Mouse (Mus musculus) liver, embryonic 14.5 days (tissue): Measurements from ENCODE around the gene Tfcp2. TPM values are rescaled to one million over a fixed set of nuclear protein-coding genes. Genes with fewer than 3 reads are reported as not detected.

Source experiments
- ATAC-seq: fragments of 200-750 bp; cut with Nextera tagmentation; 2 replicates; pipeline ENCODE4 v1.8.0; 2017; ENCODE audit warnings: moderate number of reproducible peaks, mild to moderate bottlenecking, moderate library complexity; ENCODE audit not compliant: insufficient read depth
- DNase-seq, 3 experiments: peaks; one replicate each; pipeline ENCODE4 v3.0.0-alpha.2; 2012 to 2013; ENCODE audit warnings: low read depth in 3 of 3, low spot score in 3 of 3
- H3K27ac ChIP-seq: fragments of 300-500 bp; sonication (generic); 2 replicates; pipeline ENCODE4 v1.5.1; 2014; ENCODE audit warnings: moderate library complexity, mild to moderate bottlenecking, control low read depth, inconsistent platforms
- H3K27me3 ChIP-seq: fragments of 300-500 bp; sonication (generic); 2 replicates; pipeline ENCODE4 v1.6.1; 2014; ENCODE audit warnings: mild to moderate bottlenecking, low read length, moderate library complexity; ENCODE audit not compliant: control insufficient read depth, insufficient read depth
- H3K36me3 ChIP-seq: fragments of 300-500 bp; sonication (generic); replicated peaks from 2 replicates; pipeline ENCODE4 v1.6.1; 2014; ENCODE audit warnings: low read depth; ENCODE audit not compliant: control insufficient read depth, insufficient read depth
- H3K4me1 ChIP-seq, 2 experiments: fragments of 200-500 bp in 1 of 2; fragments of 300-500 bp in 1 of 2; sonication (generic) in 1 of 2; replicated peaks; 2 replicates each; pipeline ENCODE4 v1.6.1; 2012 to 2014; ENCODE audit warnings: antibody characterized with exemption in 1 of 2, inconsistent platforms in 1 of 2, low read length in 1 of 2; ENCODE audit not compliant: control insufficient read depth in 2 of 2, insufficient read depth in 2 of 2
- H3K4me2 ChIP-seq: fragments of 300-500 bp; sonication (generic); 2 replicates; pipeline ENCODE4 v1.6.1; 2014; ENCODE audit warnings: low read depth, mild to moderate bottlenecking, control low read depth, moderate library complexity
- H3K4me3 ChIP-seq, 2 experiments: fragments of 200-500 bp in 1 of 2; fragments of 300-500 bp in 1 of 2; sonication (generic) in 1 of 2; 2 replicates each; pipeline ENCODE4 v1.5.1; 2012 to 2014; ENCODE audit warnings: low read depth in 2 of 2, low read length in 2 of 2, mild to moderate bottlenecking in 2 of 2, control low read depth in 1 of 2, inconsistent platforms in 1 of 2, moderate library complexity in 1 of 2; ENCODE audit not compliant: insufficient read depth in 1 of 2
- H3K9ac ChIP-seq: fragments of 300-500 bp; sonication (generic); replicated peaks from 2 replicates; pipeline ENCODE4 v1.6.1; 2014; ENCODE audit warnings: mild to moderate bottlenecking, control low read depth, moderate library complexity
- H3K9me3 ChIP-seq: fragments of 300-500 bp; sonication (generic); 2 replicates; pipeline ENCODE4 v1.6.1; 2016; ENCODE audit warnings: low read length, mixed read lengths; ENCODE audit not compliant: control insufficient read depth
- CTCF ChIP-seq: IDR thresholded peaks from 2 replicates; pipeline ENCODE4 v1.5.1; 2016; ENCODE audit warnings: antibody characterized with exemption, low read depth, control low read depth
- EP300 ChIP-seq: IDR thresholded peaks from 2 replicates; pipeline ENCODE4 v1.6.1; 2016; ENCODE audit warnings: antibody characterized with exemption, low read depth
- WGBS: fragments of 180-500 bp; shearing (Covaris S2); extraction: QIAGEN DNeasy Blood & Tissue Kit; methylation state at CpG from one replicate; pipeline ENCODE4 v1.1.7; 2014; ENCODE audit not compliant: insufficient replicate concordance; 5-methylcytosine and 5-hydroxymethylcytosine counted together
- polyA plus RNA-seq, 2 experiments: library from polyadenylated mRNA; depleted of rRNA in 1 of 2; stranded (reverse) in 1 of 2; unstranded in 1 of 2; fragments of >200 nt; fragmentation: Nextera tagmentation in 1 of 2; extraction: Ambion mirVana in 1 of 2; gene quantifications; 2 replicates each; pipeline versions ENCODE4 v1.2.1 to v1.2.3; 2012 to 2014

Tfcp2 gene
- polyA plus RNA-seq (2012; rRNA removed) (2.1 and 2.6 TPM in 2 replicates), polyA plus RNA-seq (2014; fragmentation: Nextera tagmentation; extraction: Ambion mirVana) (2.5 and 2.6 TPM in 2 replicates)

DNA sequence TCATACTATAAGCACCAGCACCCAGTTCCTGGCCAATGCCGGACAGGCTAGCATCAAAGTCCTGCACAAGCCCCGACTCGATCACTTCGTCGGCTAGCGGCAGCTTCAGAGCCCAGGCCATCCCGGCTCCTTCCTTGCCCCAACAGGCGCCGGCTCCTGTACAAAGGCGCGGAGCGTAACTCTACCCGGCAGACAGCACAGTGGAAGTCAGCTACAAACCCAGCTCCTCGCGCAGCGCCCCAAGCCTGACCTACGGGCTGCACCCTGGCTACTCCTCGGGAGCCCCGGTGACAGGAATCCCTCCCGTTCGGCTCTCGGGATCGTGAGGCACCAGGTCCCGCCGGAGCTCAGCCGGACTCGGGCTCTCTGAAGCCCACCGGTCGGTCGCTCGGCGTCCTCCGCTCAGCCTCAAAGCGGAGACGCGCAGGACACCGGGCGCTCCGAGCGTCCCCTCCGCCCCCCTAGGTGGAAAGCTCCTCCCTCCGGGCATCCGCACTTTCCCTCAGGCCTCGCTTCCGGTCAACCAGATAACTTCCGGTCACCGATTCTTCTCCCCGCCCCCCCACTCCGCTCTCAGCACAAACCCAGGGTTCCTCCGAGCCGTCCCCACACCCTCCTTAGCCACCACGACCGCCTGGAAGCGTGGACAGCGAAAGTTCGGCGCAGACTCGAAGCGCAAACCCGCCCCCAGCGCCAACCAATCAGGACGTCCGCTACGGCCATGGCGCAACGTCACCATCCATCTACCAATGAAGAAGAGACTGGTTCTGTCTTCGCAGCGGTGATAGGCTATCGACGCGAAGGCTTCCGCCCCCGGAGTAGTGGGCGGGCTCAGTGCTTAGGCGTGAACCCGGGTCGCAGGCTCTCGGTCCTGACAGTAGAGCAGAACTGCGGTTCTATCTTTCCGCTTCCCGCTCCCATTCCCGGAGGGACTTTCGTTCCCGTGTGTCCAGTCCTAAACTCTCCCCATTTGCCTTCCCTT is at the start of gene Tfcp2:
Gene Tfcp2, minus strand, starts transcription at position 683 of the 982 bp plus-strand sequence.
- peak within 1 kb of the TSS; percentile 84 for H3K4me2 ChIP-seq
- DNase-seq, result peak; percentile 93 to 94 (median 94)
- H3K4me1 ChIP-seq, result peaks cover 14 to 17% of the 10 kb centered on the region in 2 experiments
- H3K4me3 ChIP-seq, result peak within 1 kb of the TSS; percentile 68 to 93
- under 1% methylated on average over 84 of the region's 84 CpGs for WGBS
- ATAC-seq, result peak; percentile 99
- H3K27me3 ChIP-seq, result no peaks in the 10 kb centered on the region
- no peaks in the 10 kb centered on the region for H3K36me3 ChIP-seq
- H3K9me3 ChIP-seq, result no peaks in the 10 kb centered on the region
- H3K9ac ChIP-seq, result peak within 1 kb of the TSS; percentile 70
- H3K27ac ChIP-seq, result peak within 1 kb of the TSS; percentile 67
- TF ChIP-seq CTCF, result no peak
- TF ChIP-seq EP300, result no peak

DNA sequence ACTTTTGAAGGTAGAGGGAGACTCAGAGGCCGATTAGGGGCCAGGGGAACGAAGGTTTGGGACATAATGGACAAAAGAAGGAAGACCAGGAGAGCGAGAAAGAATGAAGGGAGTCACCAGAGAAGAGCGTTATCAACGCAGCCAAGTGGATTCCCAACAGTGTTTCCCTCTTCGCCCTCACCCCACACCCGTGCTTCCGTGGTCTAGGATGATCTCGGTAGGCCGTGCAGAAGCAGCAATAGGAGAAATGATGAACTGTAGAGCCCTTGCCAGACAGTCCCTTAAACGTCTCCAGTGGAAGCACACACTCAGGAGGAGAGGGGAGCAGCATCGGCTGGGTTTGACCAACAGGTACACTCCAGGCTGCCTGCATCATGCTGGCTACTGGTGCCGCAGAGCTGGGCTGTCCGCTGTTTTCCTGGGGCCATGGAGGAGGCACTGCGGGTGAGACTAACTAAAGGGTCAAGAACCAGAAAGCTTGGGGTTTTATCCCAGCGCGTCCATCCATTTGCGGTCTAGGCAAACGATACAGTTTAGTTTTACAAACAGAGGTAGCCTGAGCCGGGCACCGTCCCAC is 49.0 kb upstream of the Tfcp2 start:
- DNase-seq (no peak), ATAC-seq (no peak)
- H3K4me3 ChIP-seq, result no peak overlapping the region
- 16% methylated on average over 21 of the region's 21 CpGs for WGBS
- H3K9ac ChIP-seq, result no peak overlapping the region
- H3K4me1 ChIP-seq, result peaks cover 0 to 10% of the 10 kb centered on the region in 2 experiments; a peak in 1 of 4 replicates
- H3K27me3 ChIP-seq, result peaks cover 41% of the 10 kb centered on the region
- no peaks in the 10 kb centered on the region for H3K9me3 ChIP-seq
- TF ChIP-seq EP300 (no peak), CTCF (no peak)
- no peak overlapping the region for H3K27ac ChIP-seq
- H3K4me2 ChIP-seq, result no peak overlapping the region
- H3K36me3 ChIP-seq, result no peaks in the 10 kb centered on the region

DNA sequence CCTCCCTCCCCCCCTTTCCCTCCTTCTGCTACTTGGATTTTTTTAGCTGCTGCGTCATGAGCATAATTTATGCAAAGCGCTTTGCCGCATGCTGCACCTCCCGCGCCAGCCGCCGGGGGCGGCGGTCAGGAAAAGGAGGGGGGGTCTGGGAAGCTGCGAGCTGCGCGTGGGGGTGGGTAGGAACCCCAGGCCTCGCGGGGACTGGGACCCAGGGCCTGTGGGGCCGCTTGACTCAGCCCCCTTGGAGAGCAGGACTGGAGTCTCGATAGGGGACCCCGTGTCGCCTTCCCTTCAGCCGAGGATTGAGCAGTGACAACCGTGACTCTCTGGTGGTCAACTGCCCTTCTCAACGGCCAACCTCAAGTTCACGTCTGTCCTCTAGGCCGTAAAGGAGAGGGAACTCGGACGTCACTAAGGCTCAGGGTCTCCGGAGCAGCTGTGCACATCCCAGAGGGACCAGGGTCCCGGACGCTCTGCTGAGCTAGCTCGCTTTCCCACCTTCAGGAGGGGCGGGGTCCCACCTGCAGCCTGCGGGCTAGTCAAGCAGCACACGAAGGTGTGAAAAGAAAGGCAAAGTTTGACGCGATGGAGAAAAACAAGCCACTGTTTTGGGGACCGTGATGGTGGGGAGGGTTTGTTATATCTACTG is 48.4 kb upstream of the Tfcp2 start:
- no peak overlapping the region for H3K27ac ChIP-seq
- peaks cover 0 to 8% of the 10 kb centered on the region in 2 experiments; a peak in 1 of 4 replicates for H3K4me1 ChIP-seq
- WGBS, result 1% methylated on average over 35 of the region's 35 CpGs
- H3K4me2 ChIP-seq, result peak overlapping the region; percentile 72
- H3K4me3 ChIP-seq, result peak overlapping the region; percentile 5 to 61; a peak in 2 of 4 replicates
- ATAC-seq, result 0 out of 2 replicates have a peak, but pooled peaks have one; percentile 15
- TF ChIP-seq CTCF (peak; percentile 41), EP300 (no peak)
- peaks cover 41% of the 10 kb centered on the region for H3K27me3 ChIP-seq
- no peaks in the 10 kb centered on the region for H3K9me3 ChIP-seq
- no peak for DNase-seq
- H3K36me3 ChIP-seq, result no peaks in the 10 kb centered on the region
- H3K9ac ChIP-seq, result no peak overlapping the region

DNA sequence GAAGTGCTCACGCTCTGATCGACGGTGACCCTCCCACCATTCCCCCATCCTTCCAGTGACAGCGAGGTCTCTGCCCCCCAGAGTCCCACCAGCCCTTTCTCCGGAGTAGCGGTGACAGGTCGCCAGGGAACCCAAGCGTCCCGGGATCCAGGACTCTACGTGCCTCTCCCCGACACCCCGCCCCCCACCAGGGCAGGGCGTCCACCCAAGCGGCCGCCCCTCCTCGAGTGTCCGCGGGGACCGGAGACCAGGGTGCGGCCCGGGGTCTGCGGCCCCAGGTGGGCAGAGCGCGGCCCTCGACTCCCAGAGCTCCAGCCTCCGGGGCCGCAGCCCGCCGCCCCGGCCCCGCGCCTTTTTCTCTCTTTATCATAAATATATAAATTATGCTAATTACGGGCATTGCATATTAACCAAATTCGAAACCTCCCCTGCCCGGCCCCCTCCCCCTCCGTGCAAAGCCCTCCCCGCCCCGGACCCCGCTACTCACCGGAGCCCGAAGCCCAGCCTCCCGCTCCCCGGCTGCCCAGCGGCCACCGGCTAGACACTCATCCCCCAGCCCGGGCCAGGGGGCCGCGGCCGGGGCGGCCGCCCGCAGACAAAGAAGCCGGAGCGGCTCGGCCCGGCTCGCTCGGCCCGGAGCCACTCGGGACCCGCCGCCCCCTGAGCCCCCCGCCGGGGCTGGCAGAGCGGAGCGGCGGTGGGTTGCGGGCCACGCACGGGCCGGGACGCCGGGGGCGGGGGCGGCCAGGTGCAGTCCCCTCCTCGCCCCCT is 47.7 kb upstream of the Tfcp2 start, which contains the start of gene Pou6f1:
Gene Pou6f1, minus strand, starts transcription at position 709 of the 771 bp plus-strand sequence.
- H3K27ac ChIP-seq, result no peak within 1 kb of the TSS
- peak within 1 kb of the TSS; percentile 34 to 61 for H3K4me3 ChIP-seq
- peaks cover 0 to 2% of the 10 kb centered on the region in 2 experiments; a peak in 1 of 4 replicates for H3K4me1 ChIP-seq
- DNase-seq (no peak), ATAC-seq (no peak)
- H3K36me3 ChIP-seq, result no peaks in the 10 kb centered on the region
- peaks cover 41% of the 10 kb centered on the region for H3K27me3 ChIP-seq
- no peak within 1 kb of the TSS; the same call in 1 of the 2 replicates for H3K9ac ChIP-seq
- H3K4me2 ChIP-seq, result peak within 1 kb of the TSS; percentile 72
- WGBS, result 2% methylated on average over 63 of the region's 76 CpGs
- TF ChIP-seq CTCF (no peak), EP300 (no peak)
- H3K9me3 ChIP-seq, result no peaks in the 10 kb centered on the region
